Mouse (Mus musculus): Measurements from ENCODE around the gene Cck.
"Not testable (repeated sequence)": the region's sequence is repeated elsewhere in the genome, so short reads cannot be mapped to it uniquely, and the experiment has no call there.

Gene Cck

GRCm38 (mm10) chr9:121460527-121460926 lies 35.0 kb downstream of the Cck start:
- DNase-seq (ENCODE audit: low read depth, low spot score), result no peak

- no peak for DNase-seq (ENCODE audit: low read depth, low spot score)
Observed at GRCm38 (mm10) chr9:121459950-121460349, 35.5 kb downstream of the Cck start.

GRCm38 (mm10) chr9:121458466-121458865 lies 37.0 kb downstream of the Cck start:
- peak; percentile 71 for DNase-seq (ENCODE audit: low read depth, low spot score)

GRCm38 (mm10) chr9:121456739-121457515 lies 38.6 kb downstream of the Cck start:
- no peak for DNase-seq (ENCODE audit: low read depth, low spot score)

GRCm38 (mm10) chr9:121454891-121455290 lies 40.6 kb downstream of the Cck start:
- DNase-seq (ENCODE audit: low read depth, low spot score), result no peak

GRCm38 (mm10) chr9:121452342-121452942 lies 43.1 kb downstream of the Cck start:
- DNase-seq (ENCODE audit: low read depth, low spot score), result not testable (repeated sequence)

- DNase-seq (ENCODE audit: low read depth, low spot score), result no peak
Observed at GRCm38 (mm10) chr9:121446431-121446831, 49.1 kb downstream of the Cck start.

- DNase-seq (ENCODE audit: low read depth, low spot score), result peak; percentile 39
Observed at GRCm38 (mm10) chr9:121445364-121445763, 50.1 kb downstream of the Cck start.

GRCm38 (mm10) chr9:121444367-121444707 lies 51.2 kb downstream of the Cck start:
- no peak for DNase-seq (ENCODE audit: low read depth, low spot score)

GRCm38 (mm10) chr9:121443696-121444366 lies 51.7 kb downstream of the Cck start:
- peak; percentile 88 for DNase-seq (ENCODE audit: low read depth, low spot score)

- no peak for DNase-seq (ENCODE audit: low read depth, low spot score)
Observed at GRCm38 (mm10) chr9:121442145-121442544, 53.3 kb downstream of the Cck start.

Measured in ZHBTc4 (cell line).